Mouse (Mus musculus): ENCODE data around the gene Smim11. TPM values are rescaled to one million over a fixed set of nuclear protein-coding genes. Genes with fewer than 3 reads are reported as not detected.

Smim11 gene
- polyA plus RNA-seq, 1 experiment from 2014 or later = 123 TPM

GRCm38 (mm10) chr16:92325062-92325406 lies 23.9 kb downstream of the Smim11 start:
- Histone ChIP-seq H3K4me2 (ENCODE audit: low read depth, low read length, severe bottlenecking) (no peak overlapping the region), H3K9ac (ENCODE audit: low read length) (no peak overlapping the region), H3K27ac (ENCODE audit: low read depth, low read length) (no peak overlapping the region), H3K36me3 (ENCODE audit: control insufficient read depth, insufficient read depth, low read length) (no peaks in the 10 kb centered on the region), H3K27me3 (ENCODE audit: control insufficient read depth, insufficient read depth, low read length) (no peaks in the 10 kb centered on the region; the same call in none of the 2 replicates), H3K9me3 (ENCODE audit: control insufficient read depth, low read length) (no peaks in the 10 kb centered on the region), H3K4me1 (replicated peaks; ENCODE audit: control insufficient read depth, insufficient read depth, low read length) (peaks cover 8% of the 10 kb centered on the region; the same call in 1 of the 2 replicates), H3K4me3 (ENCODE audit: low read depth, low read length) (no peak overlapping the region)
- WGBS = 39% methylated on average over 1 of the region's 1 CpGs
- no peak for ATAC-seq (replicated peaks; ENCODE audit: low FRiP score)
- no peak for DNase-seq (ENCODE audit: low spot score)

- no peaks in the 10 kb centered on the region for H3K9me3 ChIP-seq (ENCODE audit: control insufficient read depth, low read length)
- 93% methylated on average over 10 of the region's 10 CpGs for WGBS
These were observed 26.8 kb downstream of the Smim11 start for GRCm38 (mm10) chr16:92327911-92328310.

GRCm38 (mm10) chr16:92330966-92331365 lies 29.9 kb downstream of the Smim11 start:
- Histone ChIP-seq H3K27ac (ENCODE audit: low read depth, low read length) (no peak overlapping the region), H3K4me3 (ENCODE audit: low read depth, low read length) (no peak overlapping the region), H3K4me2 (ENCODE audit: low read depth, low read length, severe bottlenecking) (no peak overlapping the region), H3K27me3 (ENCODE audit: control insufficient read depth, insufficient read depth, low read length) (no peaks in the 10 kb centered on the region; the same call in none of the 2 replicates), H3K4me1 (replicated peaks; ENCODE audit: control insufficient read depth, insufficient read depth, low read length) (no peaks in the 10 kb centered on the region), H3K9me3 (ENCODE audit: control insufficient read depth, low read length) (no peaks in the 10 kb centered on the region), H3K36me3 (ENCODE audit: control insufficient read depth, insufficient read depth, low read length) (no peaks in the 10 kb centered on the region), H3K9ac (ENCODE audit: low read length) (no peak overlapping the region)
- no peak for DNase-seq (ENCODE audit: low spot score)
- 87% methylated on average over 5 of the region's 5 CpGs for WGBS
- ATAC-seq (replicated peaks; ENCODE audit: low FRiP score) = no peak

More at GRCm38 (mm10) chr16:92327911-92328310, 26.8 kb downstream of the Smim11 start:
- Histone ChIP-seq H3K9ac (ENCODE audit: low read length) (no peak overlapping the region), H3K27me3 (ENCODE audit: control insufficient read depth, insufficient read depth, low read length) (no peaks in the 10 kb centered on the region; the same call in none of the 2 replicates), H3K4me1 (replicated peaks; ENCODE audit: control insufficient read depth, insufficient read depth, low read length) (peaks cover 8% of the 10 kb centered on the region; the same call in 1 of the 2 replicates), H3K36me3 (ENCODE audit: control insufficient read depth, insufficient read depth, low read length) (no peaks in the 10 kb centered on the region), H3K4me2 (ENCODE audit: low read depth, low read length, severe bottlenecking) (no peak overlapping the region), H3K27ac (ENCODE audit: low read depth, low read length) (no peak overlapping the region), H3K4me3 (ENCODE audit: low read depth, low read length) (no peak overlapping the region)
- ATAC-seq (replicated peaks; ENCODE audit: low FRiP score) (no peak), DNase-seq (ENCODE audit: low spot score) (no peak)

DNA sequence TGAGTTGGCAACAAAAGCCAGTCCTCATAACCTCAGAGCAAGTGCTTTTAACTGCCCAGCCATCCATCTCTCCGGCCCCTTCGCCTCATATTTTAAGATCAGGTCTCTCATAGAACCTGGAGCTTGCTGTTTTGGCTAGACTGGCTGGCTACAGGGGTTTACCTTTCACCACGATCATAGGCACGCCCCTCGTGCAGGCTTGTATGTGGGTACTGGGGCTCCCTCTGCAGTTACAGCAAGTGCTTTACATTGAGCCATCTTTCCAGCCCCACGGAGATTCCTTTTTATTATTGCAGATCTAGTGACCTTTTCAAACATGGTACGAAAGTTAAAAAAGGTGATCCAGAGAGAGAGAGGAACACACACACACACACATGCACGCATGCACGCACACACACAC lies 33.5 kb downstream of the Smim11 start:
- no peak for DNase-seq (ENCODE audit: low spot score)
- Histone ChIP-seq H3K9me3 (ENCODE audit: control insufficient read depth, low read length) (no peaks in the 10 kb centered on the region), H3K27me3 (ENCODE audit: control insufficient read depth, insufficient read depth, low read length) (no peaks in the 10 kb centered on the region)

GRCm38 (mm10) chr16:92336280-92336679 lies 35.2 kb downstream of the Smim11 start:
- Histone ChIP-seq H3K27ac (ENCODE audit: low read depth, low read length) (no peak overlapping the region), H3K4me1 (replicated peaks; ENCODE audit: control insufficient read depth, insufficient read depth, low read length) (peaks cover 6% of the 10 kb centered on the region; the same call in 1 of the 2 replicates), H3K36me3 (ENCODE audit: control insufficient read depth, insufficient read depth, low read length) (no peaks in the 10 kb centered on the region), H3K4me3 (ENCODE audit: low read depth, low read length) (no peak overlapping the region), H3K4me2 (ENCODE audit: low read depth, low read length, severe bottlenecking) (no peak overlapping the region), H3K9me3 (ENCODE audit: control insufficient read depth, low read length) (no peaks in the 10 kb centered on the region), H3K9ac (ENCODE audit: low read length) (no peak overlapping the region), H3K27me3 (ENCODE audit: control insufficient read depth, insufficient read depth, low read length) (no peaks in the 10 kb centered on the region)
- ATAC-seq (replicated peaks; ENCODE audit: low FRiP score) (peak; percentile 53; the same call in 1 of the 2 replicates), DNase-seq (ENCODE audit: low spot score) (peak; percentile 87)
- WGBS = 6% methylated on average over 9 of the region's 9 CpGs

More for the DNA sequence above, 33.5 kb downstream of the Smim11 start:
- 59% methylated on average over 9 of the region's 9 CpGs for WGBS
- H3K4me1 ChIP-seq (replicated peaks; ENCODE audit: control insufficient read depth, insufficient read depth, low read length) = no peaks in the 10 kb centered on the region
- no peak overlapping the region for H3K4me2 ChIP-seq (ENCODE audit: low read depth, low read length, severe bottlenecking)
- H3K4me3 ChIP-seq (ENCODE audit: low read depth, low read length) = no peak overlapping the region
- H3K36me3 ChIP-seq (ENCODE audit: control insufficient read depth, insufficient read depth, low read length) = no peaks in the 10 kb centered on the region
- no peak overlapping the region for H3K27ac ChIP-seq (ENCODE audit: low read depth, low read length)
- ATAC-seq (replicated peaks; ENCODE audit: low FRiP score) = no peak
- H3K9ac ChIP-seq (ENCODE audit: low read length) = no peak overlapping the region

GRCm38 (mm10) chr16:92340612-92341511 lies 39.8 kb downstream of the Smim11 start:
- H3K4me3 ChIP-seq (ENCODE audit: low read depth, low read length) = peak overlapping the region; percentile 14; the same call in 1 of the 2 replicates
- no peak overlapping the region for H3K27ac ChIP-seq (ENCODE audit: low read depth, low read length)
- H3K36me3 ChIP-seq (ENCODE audit: control insufficient read depth, insufficient read depth, low read length) = no peaks in the 10 kb centered on the region
- peak overlapping the region; percentile 23; the same call in 1 of the 2 replicates for H3K9ac ChIP-seq (ENCODE audit: low read length)
- no peaks in the 10 kb centered on the region for H3K27me3 ChIP-seq (ENCODE audit: control insufficient read depth, insufficient read depth, low read length)
- WGBS = 30% methylated on average over 27 of the region's 27 CpGs
- peak; percentile 86 for DNase-seq (ENCODE audit: low spot score)
- peak overlapping the region; percentile 45 for H3K4me2 ChIP-seq (ENCODE audit: low read depth, low read length, severe bottlenecking)
- peaks cover 6% of the 10 kb centered on the region; the same call in 1 of the 2 replicates for H3K4me1 ChIP-seq (replicated peaks; ENCODE audit: control insufficient read depth, insufficient read depth, low read length)
- ATAC-seq (replicated peaks; ENCODE audit: low FRiP score) = peak; percentile 71
- H3K9me3 ChIP-seq (ENCODE audit: control insufficient read depth, low read length) = no peaks in the 10 kb centered on the region

- no peak for ATAC-seq (replicated peaks; ENCODE audit: low FRiP score)
- DNase-seq (ENCODE audit: low spot score) = no peak
- peaks cover 11% of the 10 kb centered on the region; the same call in 1 of the 2 replicates for H3K4me1 ChIP-seq (replicated peaks; ENCODE audit: control insufficient read depth, insufficient read depth, low read length)
- H3K4me2 ChIP-seq (ENCODE audit: low read depth, low read length, severe bottlenecking) = no peak overlapping the region
- H3K9ac ChIP-seq (ENCODE audit: low read length) = no peak overlapping the region
- H3K36me3 ChIP-seq (ENCODE audit: control insufficient read depth, insufficient read depth, low read length) = no peaks in the 10 kb centered on the region
- WGBS = 76% methylated on average over 11 of the region's 11 CpGs
- H3K27me3 ChIP-seq (ENCODE audit: control insufficient read depth, insufficient read depth, low read length) = no peaks in the 10 kb centered on the region
- no peaks in the 10 kb centered on the region for H3K9me3 ChIP-seq (ENCODE audit: control insufficient read depth, low read length)
- H3K27ac ChIP-seq (ENCODE audit: low read depth, low read length) = no peak overlapping the region
- H3K4me3 ChIP-seq (ENCODE audit: low read depth, low read length) = no peak overlapping the region
These were observed 44.1 kb downstream of the Smim11 start for GRCm38 (mm10) chr16:92345177-92345576.

GRCm38 (mm10) chr16:92346297-92346916 lies 45.3 kb downstream of the Smim11 start:
- Histone ChIP-seq H3K36me3 (ENCODE audit: control insufficient read depth, insufficient read depth, low read length) (no peaks in the 10 kb centered on the region), H3K4me1 (replicated peaks; ENCODE audit: control insufficient read depth, insufficient read depth, low read length) (peaks cover 4% of the 10 kb centered on the region; the same call in 1 of the 2 replicates), H3K4me2 (ENCODE audit: low read depth, low read length, severe bottlenecking) (no peak overlapping the region), H3K9ac (ENCODE audit: low read length) (no peak overlapping the region), H3K27ac (ENCODE audit: low read depth, low read length) (no peak overlapping the region), H3K27me3 (ENCODE audit: control insufficient read depth, insufficient read depth, low read length) (no peaks in the 10 kb centered on the region), H3K9me3 (ENCODE audit: control insufficient read depth, low read length) (no peaks in the 10 kb centered on the region), H3K4me3 (ENCODE audit: low read depth, low read length) (no peak overlapping the region)
- ATAC-seq (replicated peaks; ENCODE audit: low FRiP score) = peak; percentile 24; the same call in 1 of the 2 replicates
- no peak for DNase-seq (ENCODE audit: low spot score)
- 67% methylated on average over 13 of the region's 13 CpGs for WGBS
